Mouse (Mus musculus): ENCODE results near the gene Gpm6a. TPM values are rescaled to one million over a fixed set of nuclear protein-coding genes. Genes with fewer than 3 reads are reported as not detected.

The Gpm6a gene
- polyA plus RNA-seq, 1 experiment from 2014 or later: 60.7 TPM

DNA sequence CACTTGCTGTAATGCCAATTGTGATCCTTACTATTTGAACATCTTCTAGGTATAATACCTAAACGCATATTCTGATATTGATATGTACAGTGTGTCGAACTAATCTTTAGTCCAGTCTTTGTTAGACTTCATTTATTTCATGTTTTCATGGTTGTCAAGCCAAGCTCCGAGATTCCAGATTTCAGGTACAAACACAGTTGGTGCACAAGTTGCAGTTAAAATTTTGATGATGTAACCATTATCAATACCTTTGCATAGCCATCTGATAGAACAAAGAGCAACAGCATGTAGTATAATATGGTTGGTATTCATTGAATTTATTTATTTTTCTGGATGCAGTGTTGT lies 785 bp downstream of the Gpm6a start:
- Histone ChIP-seq H3K9me3 (ENCODE audit: control insufficient read depth, low read length) (no peaks in the 10 kb centered on the region), H3K4me2 (ENCODE audit: low read depth) (peak overlapping the region; percentile 31; the same call in 1 of the 2 replicates), H3K36me3 (ENCODE audit: control insufficient read depth, insufficient read depth, low read length) (no peaks in the 10 kb centered on the region), H3K27me3 (ENCODE audit: control insufficient read depth, insufficient read depth, low read length) (no peaks in the 10 kb centered on the region), H3K27ac (ENCODE audit: low read depth, low read length) (no peak overlapping the region), H3K4me1 (ENCODE audit: control insufficient read depth, insufficient read depth, low read length) (0 out of 2 replicates have a peak, but pooled peaks cover 2% of the 10 kb centered on the region), H3K4me3 (ENCODE audit: low read depth, low read length) (peak overlapping the region; percentile 22), H3K9ac (ENCODE audit: low read length) (no peak overlapping the region)
- ATAC-seq (ENCODE audit: insufficient read depth, low FRiP score, low TSS enrichment) (no peak), DNase-seq (ENCODE audit: low spot score) (no peak)
- 75% methylated on average over 3 of the region's 3 CpGs for WGBS

DNA sequence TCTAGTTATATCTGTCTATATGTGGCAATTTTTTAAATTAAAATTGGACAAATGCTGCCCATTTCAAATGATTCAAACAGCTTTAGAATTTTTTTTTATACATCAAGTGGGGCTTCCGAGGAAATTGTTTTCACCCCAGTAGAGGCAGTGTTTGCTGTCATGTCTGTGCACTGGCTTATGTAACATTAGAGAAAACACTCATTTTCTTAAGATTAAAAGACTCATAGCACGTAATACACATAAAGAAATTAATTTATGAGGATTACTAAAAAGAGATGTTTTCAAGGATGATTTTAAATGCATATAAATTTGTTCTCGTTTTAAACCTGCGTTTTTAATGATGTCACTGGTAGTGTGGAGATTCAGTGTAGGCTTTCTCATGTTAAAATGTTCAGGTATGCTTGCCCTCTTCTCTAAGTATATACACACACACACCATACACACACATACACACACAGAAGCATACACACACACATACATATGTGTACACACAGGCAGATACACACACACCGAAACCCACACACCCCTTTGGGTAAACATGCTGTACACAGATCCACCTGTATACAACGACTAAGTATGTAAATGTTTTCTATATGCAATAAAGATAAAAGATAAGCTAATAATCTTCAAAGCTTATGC lies 1.4 kb downstream of the Gpm6a start:
- H3K4me1 ChIP-seq (ENCODE audit: control insufficient read depth, insufficient read depth, low read length): 0 out of 2 replicates have a peak, but pooled peaks cover 2% of the 10 kb centered on the region
- H3K27ac ChIP-seq (ENCODE audit: low read depth, low read length): no peak overlapping the region
- DNase-seq (ENCODE audit: low spot score): no peak
- no peaks in the 10 kb centered on the region for H3K36me3 ChIP-seq (ENCODE audit: control insufficient read depth, insufficient read depth, low read length)
- H3K9me3 ChIP-seq (ENCODE audit: control insufficient read depth, low read length): no peaks in the 10 kb centered on the region
- H3K9ac ChIP-seq (ENCODE audit: low read length): no peak overlapping the region
- 86% methylated on average over 6 of the region's 6 CpGs for WGBS
- no peak for ATAC-seq (ENCODE audit: insufficient read depth, low FRiP score, low TSS enrichment)
- peak overlapping the region; percentile 27; the same call in 1 of the 2 replicates for H3K4me2 ChIP-seq (ENCODE audit: low read depth)
- H3K27me3 ChIP-seq (ENCODE audit: control insufficient read depth, insufficient read depth, low read length): no peaks in the 10 kb centered on the region
- H3K4me3 ChIP-seq (ENCODE audit: low read depth, low read length): peak overlapping the region; percentile 24

DNA sequence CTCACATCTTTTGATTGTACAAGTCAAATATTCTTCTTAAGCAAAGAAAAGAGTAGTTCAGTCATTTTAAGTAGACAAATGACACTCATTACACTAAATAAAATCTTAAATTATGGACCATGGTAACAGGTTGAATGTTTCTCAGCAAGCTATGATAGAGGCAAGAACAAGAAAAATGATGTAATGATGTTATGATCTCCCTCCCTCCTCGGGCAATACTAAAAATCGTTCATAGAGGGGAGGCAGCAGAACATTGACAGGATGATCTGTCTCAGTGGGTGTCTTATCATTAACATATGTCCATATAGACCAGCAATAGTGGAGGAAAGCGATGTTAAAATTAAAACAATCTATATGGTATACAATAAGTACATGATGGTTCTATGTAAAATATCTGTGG lies 2.1 kb downstream of the Gpm6a start:
- no peak overlapping the region for H3K9ac ChIP-seq (ENCODE audit: low read length)
- H3K4me3 ChIP-seq (ENCODE audit: low read depth, low read length): no peak overlapping the region
- ATAC-seq (ENCODE audit: insufficient read depth, low FRiP score, low TSS enrichment): no peak
- H3K9me3 ChIP-seq (ENCODE audit: control insufficient read depth, low read length): no peaks in the 10 kb centered on the region
- no peaks in the 10 kb centered on the region for H3K36me3 ChIP-seq (ENCODE audit: control insufficient read depth, insufficient read depth, low read length)
- H3K4me1 ChIP-seq (ENCODE audit: control insufficient read depth, insufficient read depth, low read length): 0 out of 2 replicates have a peak, but pooled peaks cover 2% of the 10 kb centered on the region
- 82% methylated on average over 3 of the region's 3 CpGs for WGBS
- no peaks in the 10 kb centered on the region for H3K27me3 ChIP-seq (ENCODE audit: control insufficient read depth, insufficient read depth, low read length)
- DNase-seq (ENCODE audit: low spot score): no peak
- no peak overlapping the region for H3K27ac ChIP-seq (ENCODE audit: low read depth, low read length)
- no peak overlapping the region for H3K4me2 ChIP-seq (ENCODE audit: low read depth)

DNA sequence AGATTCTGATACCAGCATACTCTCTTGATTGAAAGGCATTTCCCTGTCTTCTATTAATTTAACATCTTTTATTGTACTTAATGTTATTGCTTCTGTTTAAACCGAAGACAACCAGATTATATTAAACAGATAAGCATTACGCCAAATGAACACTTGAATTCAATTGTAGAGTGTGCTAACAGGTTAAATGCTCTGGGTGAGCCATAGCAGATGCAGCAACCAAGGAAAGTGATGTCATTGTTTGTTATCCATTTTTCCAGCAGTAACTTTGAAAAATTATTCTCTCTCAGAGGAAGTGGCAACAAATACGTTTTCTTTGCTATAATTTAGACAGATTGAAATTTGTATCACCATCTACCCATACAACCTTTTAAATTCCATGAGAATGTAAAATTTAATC lies 2.9 kb downstream of the Gpm6a start:
- Histone ChIP-seq H3K27me3 (ENCODE audit: control insufficient read depth, insufficient read depth, low read length) (no peaks in the 10 kb centered on the region), H3K9me3 (ENCODE audit: control insufficient read depth, low read length) (no peaks in the 10 kb centered on the region), H3K4me2 (ENCODE audit: low read depth) (no peak overlapping the region), H3K27ac (ENCODE audit: low read depth, low read length) (no peak overlapping the region), H3K9ac (ENCODE audit: low read length) (no peak overlapping the region), H3K4me3 (ENCODE audit: low read depth, low read length) (no peak overlapping the region), H3K36me3 (ENCODE audit: control insufficient read depth, insufficient read depth, low read length) (no peaks in the 10 kb centered on the region), H3K4me1 (ENCODE audit: control insufficient read depth, insufficient read depth, low read length) (0 out of 2 replicates have a peak, but pooled peaks cover 2% of the 10 kb centered on the region)
- no peak for ATAC-seq (ENCODE audit: insufficient read depth, low FRiP score, low TSS enrichment)
- 83% methylated on average over 3 of the region's 3 CpGs for WGBS
- no peak for DNase-seq (ENCODE audit: low spot score)

DNA sequence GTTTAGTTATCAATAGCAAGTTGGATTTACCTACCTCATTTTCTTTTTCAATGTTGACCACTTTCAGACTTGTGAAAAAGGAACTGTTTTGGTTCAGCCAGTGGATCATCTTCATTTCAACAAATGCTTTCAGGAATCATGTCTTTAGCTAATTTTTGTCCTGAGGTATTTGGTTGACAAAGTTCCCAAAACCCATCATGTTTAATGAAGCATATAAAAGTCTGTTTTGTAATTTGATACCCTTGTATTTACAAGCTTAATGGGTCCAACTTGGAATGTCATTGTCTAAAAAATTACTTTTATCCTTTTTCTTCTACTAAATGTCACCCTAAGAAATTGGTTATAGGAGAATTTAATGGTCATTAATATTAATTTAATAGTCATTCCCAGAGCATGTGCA lies 6.9 kb downstream of the Gpm6a start:
- no peaks in the 10 kb centered on the region for H3K36me3 ChIP-seq (ENCODE audit: control insufficient read depth, insufficient read depth, low read length)
- no peaks in the 10 kb centered on the region for H3K9me3 ChIP-seq (ENCODE audit: control insufficient read depth, low read length)
- no peak overlapping the region for H3K9ac ChIP-seq (ENCODE audit: low read length)
- no peaks in the 10 kb centered on the region for H3K4me1 ChIP-seq (ENCODE audit: control insufficient read depth, insufficient read depth, low read length)
- H3K4me2 ChIP-seq (ENCODE audit: low read depth): no peak overlapping the region
- H3K27me3 ChIP-seq (ENCODE audit: control insufficient read depth, insufficient read depth, low read length): no peaks in the 10 kb centered on the region
- DNase-seq (ENCODE audit: low spot score) (no peak), ATAC-seq (ENCODE audit: insufficient read depth, low FRiP score, low TSS enrichment) (no peak)
- no peak overlapping the region for H3K27ac ChIP-seq (ENCODE audit: low read depth, low read length)
- no peak overlapping the region for H3K4me3 ChIP-seq (ENCODE audit: low read depth, low read length)

DNA sequence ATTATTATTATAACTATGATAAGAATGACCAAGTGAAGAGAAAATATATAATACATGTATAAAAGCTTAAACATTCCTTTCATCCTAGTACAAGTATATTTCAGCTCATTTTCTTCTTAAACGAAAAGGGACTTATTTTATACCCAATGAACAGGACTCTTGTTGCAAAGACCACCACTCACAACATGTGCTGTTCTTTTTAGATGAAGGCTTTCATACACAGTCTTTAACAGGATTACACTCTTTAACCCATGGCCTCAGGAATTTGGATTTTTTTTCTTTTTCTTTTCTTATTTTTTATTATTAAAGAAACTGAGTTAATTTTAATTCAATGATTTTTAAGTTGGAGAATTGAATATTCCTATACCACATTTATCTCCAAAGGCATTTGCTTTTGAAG lies 20.4 kb downstream of the Gpm6a start:
- Histone ChIP-seq H3K36me3 (ENCODE audit: control insufficient read depth, insufficient read depth, low read length) (no peaks in the 10 kb centered on the region), H3K4me2 (ENCODE audit: low read depth) (no peak overlapping the region), H3K4me1 (ENCODE audit: control insufficient read depth, insufficient read depth, low read length) (no peaks in the 10 kb centered on the region), H3K9me3 (ENCODE audit: control insufficient read depth, low read length) (no peaks in the 10 kb centered on the region), H3K4me3 (ENCODE audit: low read depth, low read length) (no peak overlapping the region), H3K27me3 (ENCODE audit: control insufficient read depth, insufficient read depth, low read length) (no peaks in the 10 kb centered on the region), H3K9ac (ENCODE audit: low read length) (no peak overlapping the region), H3K27ac (ENCODE audit: low read depth, low read length) (no peak overlapping the region)
- ATAC-seq (ENCODE audit: insufficient read depth, low FRiP score, low TSS enrichment): no peak; the same call in 1 of the 2 replicates
- WGBS: 68% methylated on average over 1 of the region's 1 CpGs
- no peak for DNase-seq (ENCODE audit: low spot score)

DNA sequence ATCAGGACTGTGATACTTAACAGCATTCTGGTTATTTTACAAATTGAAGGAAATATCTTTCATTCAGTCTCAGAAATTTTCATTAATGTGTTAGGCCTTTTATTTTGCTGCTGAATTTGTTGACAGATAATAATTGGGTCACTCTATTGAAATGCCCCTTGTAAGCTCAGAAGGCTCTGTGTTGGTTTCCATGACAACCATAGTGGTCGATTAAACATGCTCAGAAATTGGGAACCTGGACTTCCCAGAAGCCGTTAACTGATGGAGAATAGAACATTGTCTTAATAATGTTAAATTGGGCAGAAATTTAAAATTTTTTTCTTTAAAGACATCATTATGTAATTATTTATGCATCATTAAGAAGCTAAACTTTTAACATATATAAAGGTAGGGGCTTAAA lies 20.9 kb downstream of the Gpm6a start:
- H3K4me3 ChIP-seq (ENCODE audit: low read depth, low read length): no peak overlapping the region
- H3K27me3 ChIP-seq (ENCODE audit: control insufficient read depth, insufficient read depth, low read length): no peaks in the 10 kb centered on the region
- no peaks in the 10 kb centered on the region for H3K36me3 ChIP-seq (ENCODE audit: control insufficient read depth, insufficient read depth, low read length)
- H3K27ac ChIP-seq (ENCODE audit: low read depth, low read length): no peak overlapping the region
- H3K4me2 ChIP-seq (ENCODE audit: low read depth): no peak overlapping the region
- DNase-seq (ENCODE audit: low spot score) (peak; percentile 45), ATAC-seq (ENCODE audit: insufficient read depth, low FRiP score, low TSS enrichment) (peak; percentile 81)
- no peaks in the 10 kb centered on the region for H3K4me1 ChIP-seq (ENCODE audit: control insufficient read depth, insufficient read depth, low read length)
- H3K9ac ChIP-seq (ENCODE audit: low read length): no peak overlapping the region
- WGBS: 36% methylated on average over 2 of the region's 2 CpGs
- no peaks in the 10 kb centered on the region for H3K9me3 ChIP-seq (ENCODE audit: control insufficient read depth, low read length)

DNA sequence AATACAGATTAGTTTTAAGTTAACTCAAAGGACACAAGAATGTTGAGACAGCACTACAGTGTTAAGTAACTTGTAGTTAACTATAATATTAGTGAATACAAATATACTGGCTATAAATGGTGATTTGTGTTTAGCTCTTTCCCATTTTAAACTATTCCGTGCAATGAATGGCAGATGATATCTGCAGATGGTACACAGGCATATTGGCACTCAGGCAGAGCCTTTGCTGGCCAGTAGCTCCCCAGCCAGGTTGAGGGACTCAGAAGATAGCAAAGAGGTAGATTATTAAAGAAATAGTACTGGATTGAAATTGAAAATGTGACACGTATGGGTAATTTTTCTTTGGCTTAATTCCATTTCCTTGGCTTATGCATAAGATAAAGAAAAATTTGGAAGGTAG lies 21.3 kb downstream of the Gpm6a start:
- no peaks in the 10 kb centered on the region for H3K36me3 ChIP-seq (ENCODE audit: control insufficient read depth, insufficient read depth, low read length)
- H3K9me3 ChIP-seq (ENCODE audit: control insufficient read depth, low read length): no peaks in the 10 kb centered on the region
- H3K27me3 ChIP-seq (ENCODE audit: control insufficient read depth, insufficient read depth, low read length): no peaks in the 10 kb centered on the region
- no peak for DNase-seq (ENCODE audit: low spot score)
- H3K27ac ChIP-seq (ENCODE audit: low read depth, low read length): no peak overlapping the region
- H3K4me2 ChIP-seq (ENCODE audit: low read depth): no peak overlapping the region
- peak; percentile 55 for ATAC-seq (ENCODE audit: insufficient read depth, low FRiP score, low TSS enrichment)
- H3K9ac ChIP-seq (ENCODE audit: low read length): no peak overlapping the region
- WGBS: 62% methylated on average over 2 of the region's 2 CpGs
- no peak overlapping the region for H3K4me3 ChIP-seq (ENCODE audit: low read depth, low read length)
- no peaks in the 10 kb centered on the region for H3K4me1 ChIP-seq (ENCODE audit: control insufficient read depth, insufficient read depth, low read length)

DNA sequence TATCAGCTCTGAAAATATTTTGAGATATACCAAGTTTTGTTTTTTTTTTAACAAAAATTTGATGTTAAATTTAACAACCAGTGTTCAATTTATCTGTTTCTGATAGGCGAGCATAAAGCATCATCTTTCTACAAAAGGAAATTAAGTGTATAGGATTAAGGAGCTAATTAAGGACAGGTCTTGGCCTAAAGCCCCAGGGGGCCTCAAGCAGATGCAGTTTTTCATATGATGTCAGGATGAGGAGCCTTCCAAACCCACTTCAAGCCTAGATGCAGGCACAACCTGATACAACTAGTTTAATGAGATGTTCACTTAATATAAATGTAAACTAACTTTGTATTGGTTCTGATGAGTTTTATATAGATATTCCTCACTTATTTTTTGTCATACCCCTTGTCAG lies 22.0 kb downstream of the Gpm6a start:
- no peak overlapping the region for H3K9ac ChIP-seq (ENCODE audit: low read length)
- no peaks in the 10 kb centered on the region for H3K27me3 ChIP-seq (ENCODE audit: control insufficient read depth, insufficient read depth, low read length)
- H3K4me1 ChIP-seq (ENCODE audit: control insufficient read depth, insufficient read depth, low read length): no peaks in the 10 kb centered on the region
- 40% methylated on average over 1 of the region's 1 CpGs for WGBS
- no peaks in the 10 kb centered on the region for H3K9me3 ChIP-seq (ENCODE audit: control insufficient read depth, low read length)
- H3K36me3 ChIP-seq (ENCODE audit: control insufficient read depth, insufficient read depth, low read length): no peaks in the 10 kb centered on the region
- no peak overlapping the region for H3K4me2 ChIP-seq (ENCODE audit: low read depth)
- no peak for DNase-seq (ENCODE audit: low spot score)
- H3K27ac ChIP-seq (ENCODE audit: low read depth, low read length): no peak overlapping the region
- no peak overlapping the region for H3K4me3 ChIP-seq (ENCODE audit: low read depth, low read length)
- no peak for ATAC-seq (ENCODE audit: insufficient read depth, low FRiP score, low TSS enrichment)
